Mouse (Mus musculus): ENCODE measurements around the gene Phox2b. TPM values are rescaled to one million over a fixed set of nuclear protein-coding genes. Genes with fewer than 3 reads are reported as not detected.

Gene Phox2b
- total RNA-seq (2021) = under 1 TPM in 1 of 2 experiments, not detected in 1; 0.14 TPM

- peak; percentile 27 to 34 for DNase-seq
Observed at GRCm38 (mm10) chr5:67098733-67099323, at the start of gene Phox2b. Phox2b (minus strand) TSS chr5:67099301.

GRCm38 (mm10) chr5:67142622-67143021 is 43.5 kb upstream of the Phox2b start:
- intact Hi-C loops (cut with DNase I) = no loop called here

More at GRCm38 (mm10) chr5:67098733-67099323, at the start of gene Phox2b:
- intact Hi-C loops (cut with DNase I) = loop anchor here (2.0 kb wide), 1 partner anchor 124 kb away; no protein-coding TSS in a partner anchor

GRCm38 (mm10) chr5:67139052-67140015 is 40.2 kb upstream of the Phox2b start:
- intact Hi-C loops (cut with DNase I) = no loop called here
- no peak for DNase-seq

More at GRCm38 (mm10) chr5:67142622-67143021, 43.5 kb upstream of the Phox2b start:
- DNase-seq = no peak

GRCm38 (mm10) chr5:67138643-67139042 is 39.5 kb upstream of the Phox2b start:
- intact Hi-C loops (cut with DNase I) = no loop called here
- no peak for DNase-seq

- intact Hi-C loops (cut with DNase I) = no loop called here
- no peak for DNase-seq
Observed at GRCm38 (mm10) chr5:67134698-67135097, 35.6 kb upstream of the Phox2b start.

GRCm38 (mm10) chr5:67131671-67132070 is 32.6 kb upstream of the Phox2b start:
- DNase-seq = no peak
- intact Hi-C loops (cut with DNase I) = no loop called here

- intact Hi-C loops (cut with DNase I) = no loop called here
Observed at GRCm38 (mm10) chr5:67106261-67106660, 7.2 kb upstream of the Phox2b start.

GRCm38 (mm10) chr5:67103016-67103415 is 3.9 kb upstream of the Phox2b start:
- intact Hi-C loops (cut with DNase I) = no loop called here
- DNase-seq = no peak

More at GRCm38 (mm10) chr5:67106261-67106660, 7.2 kb upstream of the Phox2b start:
- DNase-seq = no peak

GRCm38 (mm10) chr5:67101793-67102600 is 2.9 kb upstream of the Phox2b start:
- peak; percentile 5 to 10 for DNase-seq
- intact Hi-C loops (cut with DNase I) = no loop called here

- peak in 1 of 2 experiments; percentile 1 for DNase-seq
- intact Hi-C loops (cut with DNase I) = no loop called here
Observed at GRCm38 (mm10) chr5:67101395-67101760, 2.3 kb upstream of the Phox2b start.

- peak; percentile 8 to 25 for DNase-seq
- intact Hi-C loops (cut with DNase I) = no loop called here
Observed at GRCm38 (mm10) chr5:67100564-67101394, 1.7 kb upstream of the Phox2b start.

- intact Hi-C loops (cut with DNase I) = loop anchor here (2.0 kb wide), 1 partner anchor 123 kb away; no protein-coding TSS in a partner anchor
- DNase-seq = peak; percentile 40 to 48
Observed at GRCm38 (mm10) chr5:67099393-67100271, 531 bp upstream of the Phox2b start.

GRCm38 (mm10) chr5:67098051-67098732 is 909 bp downstream of the Phox2b start:
- peak in 1 of 2 experiments; percentile 42 for DNase-seq
- intact Hi-C loops (cut with DNase I) = loop anchor here (2.0 kb wide), 1 partner anchor 125 kb away; no protein-coding TSS in a partner anchor

- DNase-seq = peak; percentile 30 to 40
- intact Hi-C loops (cut with DNase I) = loop anchor here (2.0 kb wide), 1 partner anchor 125 kb away; no protein-coding TSS in a partner anchor
Observed at GRCm38 (mm10) chr5:67097106-67098050, 1.7 kb downstream of the Phox2b start.

- peak; percentile 29 to 34 for DNase-seq
- intact Hi-C loops (cut with DNase I) = no loop called here
Observed at GRCm38 (mm10) chr5:67096378-67096771, 2.7 kb downstream of the Phox2b start.

GRCm38 (mm10) chr5:67095651-67096377 is 3.3 kb downstream of the Phox2b start:
- intact Hi-C loops (cut with DNase I) = loop anchor here (2.0 kb wide), 1 partner anchor 133 kb away; no protein-coding TSS in a partner anchor
- DNase-seq = peak; percentile 13 to 16

Measured in heart, postnatal 10 days (tissue).